Mouse (Mus musculus): ENCODE results near the gene Aaas.
A peak's percentile ranks its signal among the peaks of the same experiment; 100 is the strongest.

Aaas gene

DNA sequence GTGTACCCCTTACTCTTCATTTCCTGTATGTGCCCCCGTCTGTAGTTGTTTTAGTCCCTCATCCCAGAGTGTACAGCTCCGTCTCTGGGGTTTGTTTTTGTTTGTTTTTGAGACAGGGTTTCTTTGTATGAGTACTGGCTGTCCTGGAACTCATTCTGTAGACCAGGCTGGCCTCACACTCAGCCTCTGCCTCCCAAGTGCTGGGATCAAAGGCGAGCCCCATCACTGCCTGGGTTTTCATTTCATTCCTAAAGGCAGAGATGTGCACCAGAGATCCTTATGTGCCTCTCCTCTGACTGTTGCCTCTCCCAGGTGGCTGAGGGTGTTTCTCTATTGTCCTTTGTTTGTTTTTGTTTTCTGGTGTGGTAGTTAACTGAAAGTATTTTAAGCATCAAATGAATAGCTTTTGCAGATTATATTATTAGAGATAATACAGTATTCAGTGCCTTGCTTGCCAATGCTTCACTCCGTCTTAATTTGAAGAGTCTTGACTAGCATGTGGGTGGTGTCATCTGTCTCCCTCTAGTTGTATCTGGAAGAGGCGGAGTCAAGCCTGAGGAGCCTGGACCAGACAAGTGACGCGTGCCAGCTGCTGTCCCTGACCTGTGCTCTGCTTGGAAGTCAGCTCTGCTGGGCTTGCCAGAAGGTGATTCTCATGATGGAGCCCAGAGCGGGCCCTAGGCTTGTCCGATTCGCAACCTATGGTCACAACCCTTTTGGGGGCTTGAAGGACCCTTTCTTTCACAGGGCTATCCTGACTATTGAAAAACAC lies 40.3 kb downstream of the Aaas start:
- DNase-seq (ENCODE audit: low read depth, low spot score), result no peak

DNA sequence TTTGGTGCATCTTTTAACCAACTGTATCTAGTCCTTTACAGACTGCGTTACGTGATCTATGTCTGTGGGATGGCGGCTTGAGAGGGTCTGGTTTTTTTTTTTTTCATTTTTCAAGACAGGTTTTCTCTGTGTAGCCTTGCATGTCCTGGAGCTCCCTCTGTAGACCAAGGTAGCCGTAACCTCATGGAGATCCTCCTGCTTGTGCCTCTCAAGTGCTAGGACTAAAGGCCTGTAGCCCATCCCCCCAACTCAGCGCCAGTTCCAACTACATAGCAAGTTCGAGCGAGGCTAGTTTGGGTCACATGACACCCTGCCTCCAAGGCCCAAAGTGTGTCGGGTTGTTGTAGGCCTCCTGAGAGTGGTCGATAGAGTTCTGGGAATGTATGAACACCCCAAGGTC lies 41.9 kb downstream of the Aaas start:
- no peak for DNase-seq (ENCODE audit: low read depth, low spot score)

DNA sequence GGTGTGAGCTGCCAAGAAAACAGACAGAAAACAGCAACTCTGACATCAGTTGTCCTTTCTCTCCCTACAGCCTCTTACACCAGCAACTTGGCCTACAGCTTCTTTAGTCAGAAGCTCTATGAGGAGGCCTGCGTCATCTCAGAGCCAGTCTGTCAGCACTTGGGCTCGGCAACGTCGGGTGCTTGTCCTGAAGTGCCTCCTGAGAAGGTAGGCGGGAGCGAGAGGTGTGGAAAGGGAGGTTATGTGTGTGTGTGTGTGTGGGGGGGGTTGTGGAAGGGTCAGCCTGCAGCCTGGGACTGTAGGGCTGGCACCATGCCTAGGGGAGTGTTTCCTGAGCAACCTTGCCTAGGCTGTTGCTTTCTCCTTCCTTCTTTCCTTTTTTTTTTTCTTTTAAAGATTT lies 48.0 kb downstream of the Aaas start:
- DNase-seq (ENCODE audit: low read depth, low spot score), result no peak

- DNase-seq (ENCODE audit: low read depth, low spot score), result no peak
These were observed 54.1 kb downstream of the Aaas start for GRCm38 (mm10) chr15:102296368-102297006.

DNA sequence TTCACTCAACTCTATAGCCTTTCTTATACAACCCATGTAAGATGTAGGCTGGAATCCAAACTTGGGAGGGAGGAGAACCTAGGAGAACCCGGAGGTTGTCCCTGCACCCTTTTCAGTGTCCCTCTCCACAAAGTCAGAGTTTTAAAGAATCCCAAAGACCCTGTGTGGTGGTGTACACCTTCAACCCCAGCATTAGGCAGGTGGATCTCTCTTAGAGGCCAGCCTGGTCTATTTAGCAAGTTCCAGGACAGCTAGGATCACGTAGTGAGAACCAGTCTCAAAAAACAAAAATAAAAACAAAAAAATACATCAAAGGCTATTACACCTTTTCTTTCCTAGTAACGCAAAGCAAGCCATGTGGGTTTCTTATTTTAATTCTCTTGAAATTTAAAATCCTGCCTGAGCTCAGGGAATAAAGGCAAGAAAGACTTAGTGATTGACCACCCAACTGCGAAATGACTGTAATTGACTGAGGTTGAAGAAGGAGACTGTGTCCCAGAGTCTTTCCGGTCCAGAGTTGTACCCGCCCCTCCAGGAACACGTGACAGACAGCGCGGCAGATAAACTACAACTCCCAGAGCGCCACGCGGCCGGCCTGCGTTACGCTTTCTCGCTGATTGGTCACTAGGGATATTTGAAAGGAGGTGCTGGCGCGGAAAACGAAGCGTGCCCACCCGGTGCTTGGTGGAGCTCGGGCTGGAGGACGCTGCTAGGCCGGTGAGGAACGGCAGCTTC lies 54.8 kb downstream of the Aaas start, which contains the start of gene Espl1:
TSS of gene Espl1 (plus strand) at position 634 of the 735 bp plus-strand sequence.
- DNase-seq (ENCODE audit: low read depth, low spot score), result peak; percentile 80

All from skeletal muscle tissue, adult 2 months (tissue).